Mouse (Mus musculus): ENCODE measurements around the gene Dusp28.

Dusp28 gene

DNA sequence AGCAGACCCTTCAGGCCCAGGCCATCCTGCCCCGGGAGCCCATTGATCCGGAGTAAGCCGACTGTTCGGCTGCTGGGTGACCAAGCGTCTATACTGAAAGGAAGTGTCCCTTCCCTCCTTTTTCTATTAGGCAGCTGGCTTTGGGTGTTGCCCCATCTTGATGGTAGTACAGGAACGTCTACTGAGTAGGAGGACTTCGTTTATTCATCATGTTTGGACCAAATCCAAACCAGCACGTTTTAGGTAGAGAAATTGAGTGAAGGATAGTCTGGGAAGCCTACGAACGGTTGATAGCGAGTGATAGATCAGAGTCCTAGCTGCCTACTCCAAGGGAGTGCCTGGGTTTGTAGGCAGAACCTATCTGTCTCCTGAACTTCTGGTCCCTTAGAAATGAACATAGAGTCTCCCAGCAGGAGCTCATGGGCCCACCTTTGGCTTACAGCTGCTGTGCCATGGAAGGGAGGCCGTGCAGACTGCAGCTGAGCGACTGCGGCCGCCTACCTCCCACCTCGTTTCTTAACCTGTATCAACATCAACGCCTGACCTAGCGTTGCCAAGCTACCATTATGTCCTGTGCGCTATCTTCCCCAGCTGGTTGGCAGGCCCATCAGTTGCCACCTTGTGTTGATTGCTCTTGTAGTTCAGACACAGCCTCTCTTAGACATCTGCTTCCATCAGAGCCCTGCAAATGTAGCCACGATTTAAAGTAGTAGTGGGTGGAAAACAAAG is 1.0 kb downstream of the Dusp28 start:
- peak; percentile 24 for DNase-seq (ENCODE audit: low read depth)

DNA sequence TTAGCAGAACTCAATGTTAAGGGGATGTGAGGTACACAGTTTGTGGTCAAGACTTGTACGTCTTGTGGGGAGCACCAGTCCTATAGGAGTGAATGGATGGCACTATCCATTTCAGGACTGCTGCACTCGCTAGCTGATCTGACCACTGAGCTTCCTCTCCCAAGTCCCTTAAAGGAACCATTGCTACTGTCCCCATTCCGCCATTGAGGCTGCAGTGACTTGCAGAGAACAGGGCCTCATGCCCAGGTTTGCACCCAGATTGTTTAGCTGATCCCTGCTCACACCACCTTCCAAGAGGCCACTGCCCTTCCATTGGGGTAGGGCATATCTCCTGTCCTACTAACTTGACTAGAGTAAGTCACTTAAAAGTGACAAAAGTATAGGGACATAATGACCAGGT is 1.9 kb downstream of the Dusp28 start:
- no peak for DNase-seq (ENCODE audit: low read depth)

DNA sequence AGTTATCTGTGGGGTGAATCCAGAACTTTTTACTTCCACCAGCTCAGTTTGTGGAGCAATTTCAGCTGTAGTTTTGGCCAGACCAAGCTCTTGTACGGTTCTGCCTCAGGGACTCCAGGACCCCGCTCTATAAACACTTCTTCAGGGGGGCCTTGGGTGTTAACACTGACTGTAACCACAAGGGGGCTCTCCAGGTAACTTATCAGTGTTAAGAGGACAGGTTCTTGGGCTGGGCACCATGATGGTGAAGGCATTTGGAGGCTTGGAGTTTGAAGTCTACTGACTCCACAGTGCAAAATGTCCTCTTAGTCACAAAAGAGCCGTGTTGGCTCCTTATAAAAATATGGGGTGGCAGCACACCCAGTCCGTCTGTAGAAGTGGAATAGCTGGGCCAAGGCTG is 2.3 kb downstream of the Dusp28 start:
- DNase-seq (ENCODE audit: low read depth), result peak; percentile 60

DNA sequence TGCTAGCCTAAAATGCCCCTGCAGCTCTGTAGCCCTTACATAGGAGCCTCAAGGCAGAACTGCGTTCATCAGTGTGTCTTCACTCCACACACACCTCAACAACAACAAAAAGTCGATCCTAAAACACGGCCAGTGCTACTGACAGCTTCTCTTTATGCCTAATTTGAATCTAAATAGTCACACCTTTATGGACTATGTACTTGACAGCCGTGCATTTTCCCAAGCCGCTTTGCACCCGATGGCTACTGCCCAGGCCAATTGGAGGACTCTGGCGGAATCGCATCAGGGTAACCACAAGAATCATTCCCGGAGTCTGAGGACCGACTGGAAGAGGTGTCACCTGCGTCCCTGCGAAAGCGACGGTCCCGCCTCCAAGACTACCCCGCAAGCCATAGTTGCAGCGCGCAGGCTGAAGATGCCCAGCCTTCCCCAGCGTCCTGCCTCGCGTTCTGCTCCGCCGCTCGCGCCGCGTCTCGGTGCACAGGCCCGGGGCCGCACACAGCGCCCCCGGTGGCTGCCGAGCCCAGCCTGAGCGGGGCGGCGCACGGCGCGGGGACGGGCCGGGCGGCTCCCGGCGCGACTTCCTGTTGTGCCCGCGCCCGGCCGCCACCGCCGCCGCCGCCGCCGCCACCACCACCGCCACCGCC is 3.6 kb downstream of the Dusp28 start, which contains the start of gene Rnpepl1:
Gene Rnpepl1, plus strand, starts transcription at position 545 of the 647 bp plus-strand sequence.
- DNase-seq (ENCODE audit: low read depth), result peak; percentile 80

DNA sequence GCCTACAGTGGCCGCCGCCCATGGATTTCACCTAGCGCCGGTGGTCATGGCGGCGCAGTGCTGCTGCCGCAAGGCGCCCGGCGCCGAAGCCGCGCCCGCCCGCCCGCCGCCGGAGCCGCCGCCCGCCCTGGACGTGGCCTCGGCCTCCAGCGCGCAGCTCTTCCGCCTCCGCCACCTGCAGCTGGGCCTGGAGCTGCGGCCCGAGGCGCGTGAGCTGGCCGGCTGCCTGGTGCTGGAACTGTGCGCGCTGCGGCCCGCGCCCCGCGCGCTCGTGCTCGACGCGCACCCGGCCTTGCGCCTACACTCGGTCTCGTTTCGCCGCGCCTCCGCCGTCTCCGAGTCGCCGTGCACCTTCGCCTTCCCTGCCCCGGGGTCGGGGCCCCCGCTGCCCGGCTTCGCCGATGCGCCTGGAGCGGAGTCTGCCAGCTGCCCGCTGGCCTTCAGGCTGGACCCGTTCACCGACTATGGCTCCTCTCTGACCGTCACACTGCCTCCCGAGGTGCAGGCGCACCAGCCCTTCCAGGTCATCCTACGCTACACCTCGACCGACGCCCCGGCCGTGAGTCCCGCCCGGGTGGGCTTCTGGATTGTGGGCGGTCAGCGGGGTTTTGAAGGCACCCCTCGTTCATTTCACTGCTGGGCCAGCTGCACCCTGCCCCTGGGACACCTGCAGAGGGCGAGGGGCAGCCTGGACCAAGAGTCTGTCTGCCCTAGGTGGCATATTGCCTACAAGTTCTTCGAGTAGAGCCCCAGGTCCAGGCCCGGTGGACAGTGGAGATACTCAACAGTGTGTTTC is 4.3 kb downstream of the Dusp28 start:
- DNase-seq (ENCODE audit: low read depth), result peak; percentile 63

DNA sequence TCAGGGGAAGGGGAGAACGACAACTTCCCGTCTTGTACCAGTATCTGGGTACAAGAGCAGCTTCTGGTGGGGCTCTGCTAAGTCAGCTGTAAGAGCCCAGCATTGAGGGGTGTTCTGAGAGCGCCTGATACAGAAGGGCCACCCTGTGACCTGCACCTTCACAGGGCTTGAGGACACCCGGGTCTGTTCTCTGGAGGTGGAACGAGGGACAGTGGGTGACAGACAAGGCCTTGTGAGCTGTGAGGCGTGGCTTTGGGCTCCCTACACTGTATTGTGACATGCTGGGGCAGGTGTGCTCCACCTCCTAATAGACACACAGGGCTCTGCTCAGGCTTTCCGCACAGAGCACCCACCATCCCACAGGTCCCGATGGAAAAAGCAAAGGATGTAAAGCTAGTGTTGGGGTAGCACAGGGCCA is 4.9 kb downstream of the Dusp28 start:
- peak; percentile 51 for DNase-seq (ENCODE audit: low read depth)

DNA sequence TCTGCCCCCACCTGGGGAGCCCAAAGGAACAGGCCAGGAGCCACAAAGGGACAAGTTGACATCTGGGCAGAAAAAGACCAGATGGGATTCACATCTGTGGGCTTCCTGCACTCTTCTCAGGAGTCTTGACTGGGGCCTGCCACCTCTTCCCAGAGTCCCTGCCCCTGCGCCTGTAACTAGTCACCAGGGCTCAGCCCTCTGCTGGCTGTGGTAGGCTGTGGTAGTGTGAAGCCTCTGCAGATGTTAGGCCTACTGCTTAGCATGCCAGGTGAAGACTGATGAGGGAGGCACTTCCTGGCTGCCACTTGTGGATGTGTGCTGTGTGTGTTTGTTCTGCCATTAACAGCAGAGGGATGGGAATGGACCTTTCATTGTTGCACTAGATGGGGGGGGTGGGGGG is 5.5 kb downstream of the Dusp28 start:
- DNase-seq (ENCODE audit: low read depth), result peak; percentile 45

DNA sequence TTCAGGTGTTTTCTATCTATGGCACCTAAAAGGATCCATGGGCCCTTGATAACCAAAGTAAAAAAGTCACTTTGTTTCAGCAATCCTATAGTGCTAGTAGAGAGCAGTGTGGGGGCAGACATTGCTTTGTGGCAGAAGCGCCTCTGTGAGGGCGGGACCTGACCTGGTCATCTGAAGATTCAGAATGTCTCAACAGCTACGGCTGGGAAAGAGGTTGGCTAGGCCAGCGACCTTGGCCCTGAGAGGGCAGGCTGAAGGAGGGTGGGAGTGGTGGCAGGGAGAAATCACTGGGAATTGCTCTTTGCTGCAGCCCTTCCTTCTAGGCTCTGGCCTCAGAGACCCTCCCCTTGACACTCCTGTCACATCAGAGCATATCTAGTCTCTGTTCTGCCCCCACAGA is 7.5 kb downstream of the Dusp28 start:
- DNase-seq (ENCODE audit: low read depth), result no peak

DNA sequence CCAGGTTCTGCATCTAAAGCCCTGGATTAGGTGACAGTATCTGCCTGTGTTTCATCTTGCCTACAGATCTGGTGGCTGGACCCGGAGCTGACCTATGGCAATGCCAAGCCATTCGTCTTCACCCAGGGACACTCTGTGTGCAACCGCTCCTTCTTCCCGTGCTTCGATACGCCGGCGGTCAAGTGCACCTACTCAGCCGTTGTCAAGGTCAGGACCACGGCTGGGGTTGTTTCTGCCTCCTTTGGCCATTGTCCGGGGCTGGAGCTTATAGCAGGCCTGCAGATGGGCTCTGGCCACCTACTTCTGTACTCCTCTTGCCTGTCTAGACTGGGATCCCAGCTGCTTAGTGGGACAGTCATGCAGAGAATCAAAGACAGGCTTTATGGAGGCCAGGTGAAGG is 8.2 kb downstream of the Dusp28 start:
- DNase-seq (ENCODE audit: low read depth), result no peak

DNA sequence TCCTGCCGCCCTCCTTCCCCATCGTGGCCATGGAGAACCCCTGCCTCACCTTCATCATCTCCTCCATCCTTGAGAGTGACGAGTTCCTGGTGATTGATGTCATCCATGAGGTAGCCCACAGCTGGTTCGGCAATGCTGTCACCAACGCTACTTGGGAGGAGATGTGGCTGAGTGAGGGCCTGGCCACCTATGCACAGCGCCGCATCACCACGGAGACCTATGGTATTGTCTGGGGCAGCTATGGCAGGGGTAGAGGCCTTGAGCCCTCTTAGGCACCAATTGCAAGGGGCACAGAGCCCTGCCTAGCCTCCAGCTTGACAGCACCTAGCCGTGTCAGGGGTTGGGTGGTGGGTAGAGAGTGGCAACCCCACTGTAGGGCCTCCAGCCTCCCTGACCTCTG is 9.9 kb downstream of the Dusp28 start:
- DNase-seq (ENCODE audit: low read depth), result no peak

DNA sequence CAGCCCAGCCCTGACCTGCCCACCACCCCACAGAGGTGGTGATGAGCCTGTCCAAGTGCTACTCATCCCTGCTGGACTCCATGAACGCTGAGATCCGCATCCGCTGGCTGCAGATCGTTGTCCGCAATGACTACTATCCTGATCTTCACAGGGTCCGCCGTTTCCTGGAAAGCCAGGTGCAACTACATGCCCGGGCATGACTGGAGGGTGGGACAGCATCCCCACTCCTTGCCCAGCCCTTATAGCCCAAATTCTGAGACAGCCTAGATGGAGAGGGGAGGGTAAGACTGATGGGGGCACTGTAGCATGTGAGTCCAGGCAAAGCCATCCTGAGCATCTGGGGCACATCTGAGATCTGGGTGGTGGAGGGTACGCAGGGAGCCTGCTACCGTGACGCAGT is 12.4 kb downstream of the Dusp28 start:
- DNase-seq (ENCODE audit: low read depth), result no peak

DNA sequence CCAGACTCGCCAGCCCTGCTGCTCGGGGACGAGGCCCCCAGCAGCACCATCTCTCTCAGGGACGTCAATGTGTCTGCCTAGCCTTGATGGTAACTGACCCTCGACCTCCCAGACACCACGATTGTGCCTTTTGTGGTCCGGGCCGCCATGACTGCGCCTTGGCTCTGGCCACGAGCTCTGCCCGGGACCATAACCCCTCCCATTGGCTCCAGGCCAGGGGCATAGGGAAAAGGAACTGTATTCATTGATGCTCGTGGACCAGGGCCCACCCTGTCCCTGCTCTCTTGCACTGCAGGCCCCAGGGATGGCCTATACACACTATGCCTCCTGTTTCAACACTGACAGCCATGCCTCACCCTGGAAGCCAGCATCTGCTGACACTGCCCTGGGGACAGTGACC is 13.0 kb downstream of the Dusp28 start:
- no peak for DNase-seq (ENCODE audit: low read depth)

DNA sequence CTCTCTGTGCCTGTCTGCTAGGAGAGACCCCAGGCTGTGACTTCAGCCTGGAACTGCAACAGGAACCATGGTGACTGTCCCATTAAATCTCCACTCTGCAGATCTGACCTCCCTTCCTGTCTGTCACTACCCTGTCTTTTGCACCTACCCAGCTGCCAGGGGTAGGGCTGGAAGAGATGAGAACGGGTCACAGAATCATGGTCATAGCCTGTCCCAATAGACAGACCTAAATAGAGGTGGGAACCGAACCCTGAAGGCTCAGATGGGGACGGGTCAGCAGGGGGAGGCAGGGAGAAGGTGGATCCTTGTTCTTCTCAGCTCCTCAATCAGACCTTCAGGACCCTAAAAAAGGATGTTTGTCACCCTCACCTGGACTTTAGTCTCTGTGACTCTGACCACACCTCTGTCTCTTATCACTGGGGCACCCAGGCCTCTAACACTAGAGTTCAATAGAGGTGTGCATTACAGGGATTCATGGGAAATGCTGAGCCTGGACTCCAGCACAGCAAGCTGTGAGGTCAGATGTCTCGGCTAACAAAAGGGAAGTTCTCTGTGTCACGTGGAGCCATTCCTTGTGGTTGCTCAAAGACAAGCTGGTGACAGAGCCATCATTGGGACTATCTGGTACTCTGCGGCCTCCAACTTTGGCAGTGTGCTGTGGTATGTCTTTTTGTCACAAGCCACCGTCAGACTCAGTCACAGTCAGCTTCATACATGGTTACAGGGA is 13.9 kb downstream of the Dusp28 start:
- no peak for DNase-seq (ENCODE audit: low read depth)

DNA sequence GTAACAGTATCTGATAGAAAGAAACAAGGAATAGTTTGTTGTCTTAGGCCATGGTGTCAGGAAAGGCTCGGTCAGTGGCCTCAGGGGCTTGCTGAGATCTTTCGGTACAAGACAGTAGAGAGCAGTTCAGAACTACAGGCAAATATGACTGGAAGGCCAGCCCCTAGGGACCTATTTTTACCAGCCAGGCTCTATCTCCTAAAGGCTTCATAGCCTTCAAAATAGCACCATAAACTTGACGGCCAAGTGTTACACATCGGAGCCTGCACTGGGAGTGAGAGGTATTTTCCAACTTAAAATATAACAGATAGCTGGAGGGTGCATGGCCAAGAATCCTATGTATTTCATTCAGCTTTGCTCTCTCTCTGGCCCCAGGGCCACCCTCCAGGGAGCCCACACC is 14.7 kb downstream of the Dusp28 start:
- no peak for DNase-seq (ENCODE audit: low read depth)

DNA sequence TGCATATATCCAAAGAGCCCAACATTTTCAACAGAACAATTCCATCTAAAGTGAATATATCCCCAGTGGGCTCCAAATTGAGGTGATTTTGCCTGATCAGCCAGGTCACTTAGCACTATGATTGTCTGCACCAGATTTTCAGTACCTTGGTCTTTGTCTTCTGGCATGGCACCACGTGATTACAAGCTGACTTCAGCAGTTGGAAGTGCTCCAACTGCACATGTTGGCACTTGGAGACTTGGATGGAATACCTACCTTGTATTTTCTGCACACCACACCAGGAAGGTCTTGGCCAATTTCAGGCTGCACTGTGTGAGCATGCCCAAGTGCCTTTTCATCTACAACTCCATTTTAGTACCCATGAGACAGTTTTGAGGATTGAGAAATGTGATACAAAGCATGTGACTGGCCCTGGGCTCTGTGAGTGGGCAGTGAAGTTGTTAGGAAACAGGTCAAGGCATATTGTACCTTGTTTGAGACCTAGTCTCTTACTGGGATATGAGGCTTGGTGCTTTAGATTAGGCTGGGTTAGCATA is 23.5 kb downstream of the Dusp28 start:
- no peak for DNase-seq (ENCODE audit: low read depth)

DNA sequence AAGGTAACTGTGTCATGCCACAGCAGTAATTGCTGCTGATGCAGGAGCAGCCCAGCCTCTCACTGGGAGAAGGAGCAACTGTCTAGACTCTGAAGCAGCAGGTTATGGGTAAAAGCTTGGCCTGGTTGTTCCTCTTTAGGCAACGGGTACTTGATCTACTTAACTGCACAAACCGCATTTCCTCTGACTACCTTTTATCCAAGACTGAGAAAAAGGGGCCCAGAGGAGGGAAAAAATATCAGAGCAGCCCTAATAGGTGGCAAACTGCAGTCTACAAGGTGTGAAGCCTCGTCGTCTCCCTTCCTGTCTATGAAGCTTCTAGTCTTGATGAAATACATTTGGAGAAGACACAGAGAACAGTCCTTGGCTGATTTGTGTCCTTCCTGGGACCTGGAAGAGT is 26.8 kb downstream of the Dusp28 start:
- no peak for DNase-seq (ENCODE audit: low read depth)

DNA sequence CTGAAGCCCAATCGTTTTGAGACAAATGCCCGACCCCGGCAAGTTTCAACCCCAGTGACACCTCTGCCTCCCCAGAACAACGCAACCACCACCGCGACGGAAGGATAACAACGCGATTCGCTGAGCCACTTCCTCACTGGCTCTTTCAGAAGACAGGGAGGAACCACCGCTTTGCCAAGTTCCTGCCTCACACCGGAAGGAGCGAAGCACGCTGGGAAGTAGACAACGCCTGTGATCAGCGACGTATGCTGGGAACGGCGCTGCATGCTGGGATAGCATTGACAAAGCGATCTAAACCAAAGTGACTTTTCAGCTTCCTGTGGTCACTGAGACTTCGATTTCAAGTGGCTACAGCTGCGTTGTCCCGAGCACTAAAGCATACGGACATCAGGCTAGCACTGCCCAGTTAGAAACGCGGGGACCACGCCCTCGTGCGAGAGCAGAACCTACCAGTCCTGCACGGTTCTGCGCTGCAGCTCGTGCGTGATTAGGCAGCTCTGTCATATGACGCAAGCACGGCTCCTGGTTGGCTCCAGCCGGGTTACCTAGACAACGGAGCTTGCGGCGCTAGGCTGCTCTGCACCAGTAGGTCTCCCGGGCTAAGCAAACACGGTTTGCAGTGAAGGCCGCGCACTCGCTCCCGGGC is 27.5 kb downstream of the Dusp28 start, which contains the start of gene Capn10:
Gene Capn10, plus strand, starts transcription at position 195 of the 646 bp plus-strand sequence.
- DNase-seq (ENCODE audit: low read depth), result peak; percentile 97

DNA sequence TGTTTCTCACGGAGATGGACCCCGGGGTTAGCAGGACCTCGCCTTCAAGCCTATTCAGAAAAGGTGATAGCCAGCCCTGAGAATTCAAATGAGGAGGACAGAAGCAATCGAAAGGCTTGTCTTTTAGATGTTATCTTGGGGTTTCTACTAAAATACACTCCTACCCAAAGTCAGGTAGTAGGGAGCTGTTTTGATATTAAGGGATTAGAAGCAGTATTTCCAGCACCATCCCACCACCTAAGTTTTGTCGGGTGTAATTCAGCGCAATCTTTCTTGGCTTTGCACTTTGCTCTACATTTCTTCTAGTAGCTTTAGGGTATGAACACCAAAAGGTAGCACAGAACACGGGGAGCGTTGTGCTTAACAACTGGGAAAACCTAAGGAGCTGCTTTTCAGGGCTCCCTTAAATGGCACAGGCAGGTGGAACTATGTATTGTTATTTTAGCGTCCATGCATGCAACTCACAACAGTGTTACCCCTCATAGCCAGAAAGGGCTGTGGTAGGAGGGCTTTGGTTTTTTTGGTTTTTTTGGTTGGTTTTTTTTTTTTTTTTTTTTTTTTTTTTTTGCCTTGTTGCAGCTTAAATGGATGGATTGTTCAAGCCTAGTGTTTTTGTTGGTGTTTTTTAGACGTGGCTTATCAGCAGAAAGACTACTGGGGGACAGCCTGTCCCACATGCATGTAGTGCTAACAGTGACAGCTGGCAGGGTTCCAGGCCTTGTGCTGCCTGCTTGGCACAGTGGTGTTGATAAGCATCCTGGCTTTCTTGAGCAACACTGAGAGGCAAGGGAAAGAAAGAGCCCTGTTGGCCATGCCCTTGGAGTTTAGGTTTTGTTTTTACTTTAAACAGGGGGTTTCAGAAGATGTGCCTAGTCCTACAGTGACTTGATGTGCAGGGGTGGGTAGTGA is 28.5 kb downstream of the Dusp28 start:
- peak; percentile 20 for DNase-seq (ENCODE audit: low read depth)

DNA sequence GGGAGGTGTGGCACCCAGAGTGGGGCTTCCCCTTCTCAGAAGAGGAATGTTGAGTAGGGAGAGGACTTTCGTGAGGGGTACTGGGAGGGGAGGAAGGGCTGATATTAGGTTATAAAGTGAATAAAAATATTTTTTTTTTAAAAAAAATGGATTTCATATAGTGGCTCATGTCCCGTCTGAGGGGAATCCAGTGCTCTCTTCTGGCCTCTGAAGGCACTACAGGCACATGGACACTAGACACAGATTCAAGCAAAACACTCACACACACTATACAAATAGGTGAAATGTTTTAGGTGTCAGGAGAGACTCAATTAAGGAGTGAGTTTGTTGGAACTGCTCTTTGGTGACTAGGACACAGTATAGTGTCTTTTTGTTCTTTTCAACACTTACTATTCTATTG is 29.2 kb downstream of the Dusp28 start:
- DNase-seq (ENCODE audit: low read depth), result no peak

DNA sequence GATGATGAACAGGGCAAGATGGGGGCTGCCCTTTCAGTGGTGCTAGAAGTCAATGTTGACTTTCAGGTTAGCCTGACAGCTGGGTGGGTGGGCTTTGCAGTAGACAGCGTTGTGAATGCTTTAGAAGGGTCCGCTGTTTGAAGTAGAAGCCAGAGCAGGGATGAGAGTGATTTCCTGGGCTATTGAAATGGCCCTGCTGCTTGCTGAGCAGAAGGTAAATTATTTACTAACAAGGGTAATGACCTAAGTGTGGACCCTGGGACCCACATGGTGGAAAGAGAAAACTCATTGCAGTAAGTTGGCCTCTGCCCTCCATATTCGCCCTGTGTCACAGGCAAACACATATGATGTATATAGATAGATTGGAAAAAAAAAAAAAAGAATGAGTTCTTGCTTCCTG is 29.7 kb downstream of the Dusp28 start:
- DNase-seq (ENCODE audit: low read depth), result no peak
